Mouse (Mus musculus): Measurements from ENCODE around the gene Exoc3l2. TPM values are rescaled to one million over a fixed set of nuclear protein-coding genes. Genes with fewer than 3 reads are reported as not detected.
"Not testable (repeated sequence)": the region's sequence is repeated elsewhere in the genome, so short reads cannot be mapped to it uniquely, and the experiment has no call there.

The Exoc3l2 gene
- polyA plus RNA-seq, 1 experiment = not detected

DNA sequence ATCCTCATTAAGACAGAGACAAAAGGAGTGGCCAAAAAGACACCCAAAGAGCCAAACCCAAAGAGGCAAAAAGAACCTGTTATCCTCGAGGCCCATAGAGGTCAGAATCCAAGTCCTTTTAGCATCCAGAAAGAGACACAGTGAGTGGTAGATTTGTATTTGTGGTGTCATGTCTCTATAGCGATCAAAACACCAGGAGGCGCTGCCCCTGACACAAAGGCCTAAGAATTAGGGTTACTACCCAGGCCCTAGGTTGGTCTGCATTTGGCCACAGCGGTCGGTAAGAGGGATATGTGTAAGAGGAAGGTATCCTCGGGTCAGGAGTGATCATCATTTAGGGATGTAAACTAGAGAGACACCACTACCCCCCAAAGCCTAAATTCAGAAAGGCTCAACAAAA, 43.2 kb downstream of the Exoc3l2 start:
- TF ChIP-seq POLR2A (IDR thresholded peaks at IDR 0.05; ENCODE audit: insufficient read depth, low read depth, low read length) = no peak
- TF ChIP-seq CTCF (IDR thresholded peaks at IDR 0.05; ENCODE audit: insufficient read depth, low read depth, low read length) = no peak
- WGBS = 55% methylated on average over 6 of the region's 6 CpGs
- Histone ChIP-seq H3K4me3 (ENCODE audit: insufficient read depth, low read depth, low read length) (no peak overlapping the region), H3K27ac (ENCODE audit: insufficient read depth, low read depth, low read length) (no peak overlapping the region), H3K4me1 (ENCODE audit: control insufficient read depth, insufficient read depth, low read length) (peaks cover 21% of the 10 kb centered on the region)

DNA sequence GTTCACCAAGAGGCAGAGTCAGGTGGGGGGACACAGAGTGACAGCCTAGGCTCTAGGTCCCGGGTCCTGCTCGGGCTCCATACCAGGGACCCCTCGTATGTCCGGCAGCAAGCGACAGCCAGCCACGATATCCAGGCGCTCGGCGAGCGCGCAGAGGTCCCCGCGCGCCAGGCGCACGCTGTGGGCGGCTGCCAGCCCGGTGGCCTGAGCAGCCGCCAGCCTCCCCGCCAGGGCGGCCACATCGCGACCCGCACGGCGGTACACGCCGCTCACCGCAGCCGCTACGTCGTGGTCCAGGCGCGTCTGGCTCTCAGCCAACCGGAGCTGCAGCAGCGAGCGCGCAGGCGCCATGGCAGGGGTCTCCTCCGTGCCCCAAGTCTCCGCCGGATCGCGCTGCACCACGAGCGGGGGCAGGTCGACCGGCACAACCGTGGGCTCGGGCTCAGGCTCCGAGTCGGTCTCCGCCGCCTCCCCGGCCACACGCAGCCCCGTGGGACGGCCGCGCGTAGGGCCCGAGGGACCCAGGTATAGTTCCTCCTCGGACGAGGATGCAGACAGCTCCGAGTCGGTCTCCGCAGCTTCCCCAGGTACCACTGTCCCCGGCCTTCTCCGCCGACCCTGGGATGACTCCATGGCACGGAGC, 44.0 kb downstream of the Exoc3l2 start:
- Histone ChIP-seq H3K27ac (ENCODE audit: insufficient read depth, low read depth, low read length) (no peak overlapping the region), H3K4me3 (ENCODE audit: insufficient read depth, low read depth, low read length) (peak overlapping the region; percentile 51), H3K4me1 (ENCODE audit: control insufficient read depth, insufficient read depth, low read length) (peaks cover 21% of the 10 kb centered on the region)
- no peak for TF ChIP-seq CTCF (IDR thresholded peaks at IDR 0.05; ENCODE audit: insufficient read depth, low read depth, low read length)
- TF ChIP-seq POLR2A (IDR thresholded peaks at IDR 0.05; ENCODE audit: insufficient read depth, low read depth, low read length) = no peak
- 1% methylated on average over 71 of the region's 71 CpGs for WGBS

DNA sequence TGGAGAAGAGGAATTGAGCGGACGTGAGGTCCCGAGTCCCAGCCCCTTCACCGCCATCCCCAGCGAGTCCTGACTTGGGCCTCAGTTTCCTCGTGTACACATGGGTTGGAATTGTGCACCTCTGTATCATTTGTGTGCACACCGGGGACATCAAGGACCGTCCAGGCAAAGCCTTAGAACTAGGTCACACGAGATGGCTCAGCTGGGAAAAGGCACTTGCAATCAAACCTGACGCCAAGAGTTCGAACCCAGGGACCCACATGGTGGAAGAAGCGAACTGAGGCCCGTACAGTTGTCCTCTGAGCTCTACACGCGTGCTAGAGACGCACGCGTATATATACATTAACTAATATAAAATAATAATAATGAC, 44.5 kb downstream of the Exoc3l2 start:
- TF ChIP-seq POLR2A (IDR thresholded peaks at IDR 0.05; ENCODE audit: insufficient read depth, low read depth, low read length) (0 out of 2 replicates have a peak, but pooled peaks have one; percentile 5), CTCF (IDR thresholded peaks at IDR 0.05; ENCODE audit: insufficient read depth, low read depth, low read length) (no peak)
- peaks cover 21% of the 10 kb centered on the region for H3K4me1 ChIP-seq (ENCODE audit: control insufficient read depth, insufficient read depth, low read length)
- no peak overlapping the region for H3K27ac ChIP-seq (ENCODE audit: insufficient read depth, low read depth, low read length)
- H3K4me3 ChIP-seq (ENCODE audit: insufficient read depth, low read depth, low read length) = peak overlapping the region; percentile 51
- WGBS = 6% methylated on average over 18 of the region's 18 CpGs

DNA sequence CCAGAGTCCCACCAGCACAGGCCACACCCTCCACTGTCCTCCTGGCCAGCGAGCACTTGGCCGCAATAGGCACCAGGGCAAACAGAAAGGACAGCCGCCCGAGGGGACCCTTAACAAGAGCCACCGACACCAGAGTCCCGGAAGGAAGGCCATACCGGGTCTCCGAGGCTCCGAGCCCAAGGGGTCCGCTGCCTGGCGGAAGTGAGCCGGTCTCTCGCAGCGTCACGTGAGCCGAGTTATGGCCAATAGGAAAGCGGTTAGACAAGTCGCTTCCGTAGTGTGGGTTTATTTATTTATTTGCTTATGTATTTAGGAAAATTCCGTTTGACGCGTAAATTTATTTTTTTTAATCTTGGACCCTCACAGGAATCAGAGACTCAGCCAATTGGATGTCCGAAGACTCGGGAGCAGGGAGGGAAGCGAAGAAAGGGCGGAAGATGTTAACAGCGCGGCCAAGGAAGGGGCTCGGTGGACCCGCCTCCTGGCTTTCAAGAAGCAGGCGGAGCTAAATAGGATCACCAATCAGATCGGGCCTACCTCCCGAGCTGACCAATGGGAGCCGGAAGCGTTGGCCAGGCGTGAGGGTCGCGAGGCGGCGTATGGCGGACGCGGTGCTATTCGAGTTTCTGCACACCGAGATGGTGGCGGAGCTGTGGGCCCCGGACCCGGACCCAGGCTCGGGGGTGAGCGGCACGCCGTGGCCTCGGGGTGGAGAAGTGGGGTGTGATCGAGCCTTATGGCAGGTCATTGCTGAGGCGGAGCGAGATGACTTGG, 45.2 kb downstream of the Exoc3l2 start, which contains the start of the genes Bloc1s3 and Trappc6a:
Bloc1s3 (minus strand) TSS at position 218 of the 774 bp plus-strand sequence.
Trappc6a (plus strand) TSS at position 246 of the 774 bp plus-strand sequence.
- H3K27ac ChIP-seq (ENCODE audit: insufficient read depth, low read depth, low read length) = peak within 1 kb of the TSS; percentile 48; the same call in 1 of the 2 replicates
- peaks cover 21% of the 10 kb centered on the region for H3K4me1 ChIP-seq (ENCODE audit: control insufficient read depth, insufficient read depth, low read length)
- TF ChIP-seq CTCF (IDR thresholded peaks at IDR 0.05; ENCODE audit: insufficient read depth, low read depth, low read length) = no peak
- peak; percentile 28; the same call in 1 of the 2 replicates for TF ChIP-seq POLR2A (IDR thresholded peaks at IDR 0.05; ENCODE audit: insufficient read depth, low read depth, low read length)
- under 1% methylated on average over 56 of the region's 56 CpGs for WGBS
- H3K4me3 ChIP-seq (ENCODE audit: insufficient read depth, low read depth, low read length) = peak within 1 kb of the TSS; percentile 90

DNA sequence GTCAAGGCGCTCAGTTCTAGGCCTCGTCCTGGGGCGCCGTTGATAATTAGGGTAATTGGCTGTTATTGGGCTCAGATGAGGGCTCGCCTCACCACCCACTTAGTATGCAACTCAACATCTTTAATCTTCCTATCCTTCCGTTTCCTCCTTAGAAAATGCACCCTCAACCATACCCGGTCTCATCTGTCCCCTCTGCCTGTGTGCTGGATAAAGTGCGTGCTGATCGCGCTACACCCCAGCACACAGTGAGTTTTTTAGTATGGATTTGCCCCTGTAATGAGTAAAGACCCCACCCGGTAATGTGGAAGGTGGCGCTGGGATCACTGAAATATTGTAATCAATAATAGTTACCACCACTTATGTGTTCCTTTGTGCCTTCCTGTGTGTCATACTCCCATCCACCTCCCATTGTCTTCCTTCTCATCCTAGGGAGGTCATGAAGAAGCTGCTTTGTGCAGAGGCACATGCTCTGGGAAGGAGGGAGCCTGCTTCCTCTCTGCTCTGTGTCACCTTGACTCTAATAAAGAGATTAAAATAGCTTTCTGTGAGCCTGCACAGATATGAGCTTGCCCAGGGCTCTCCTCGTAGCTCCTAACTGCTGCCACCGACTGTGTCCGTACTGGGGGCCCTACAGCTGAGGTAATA, 45.9 kb downstream of the Exoc3l2 start:
- Histone ChIP-seq H3K27ac (ENCODE audit: insufficient read depth, low read depth, low read length) (peak overlapping the region; percentile 48; the same call in 1 of the 2 replicates), H3K4me3 (ENCODE audit: insufficient read depth, low read depth, low read length) (peak overlapping the region; percentile 90), H3K4me1 (ENCODE audit: control insufficient read depth, insufficient read depth, low read length) (peaks cover 19% of the 10 kb centered on the region)
- 5% methylated on average over 15 of the region's 15 CpGs for WGBS
- TF ChIP-seq POLR2A (IDR thresholded peaks at IDR 0.05; ENCODE audit: insufficient read depth, low read depth, low read length) (no peak), CTCF (IDR thresholded peaks at IDR 0.05; ENCODE audit: insufficient read depth, low read depth, low read length) (no peak)

DNA sequence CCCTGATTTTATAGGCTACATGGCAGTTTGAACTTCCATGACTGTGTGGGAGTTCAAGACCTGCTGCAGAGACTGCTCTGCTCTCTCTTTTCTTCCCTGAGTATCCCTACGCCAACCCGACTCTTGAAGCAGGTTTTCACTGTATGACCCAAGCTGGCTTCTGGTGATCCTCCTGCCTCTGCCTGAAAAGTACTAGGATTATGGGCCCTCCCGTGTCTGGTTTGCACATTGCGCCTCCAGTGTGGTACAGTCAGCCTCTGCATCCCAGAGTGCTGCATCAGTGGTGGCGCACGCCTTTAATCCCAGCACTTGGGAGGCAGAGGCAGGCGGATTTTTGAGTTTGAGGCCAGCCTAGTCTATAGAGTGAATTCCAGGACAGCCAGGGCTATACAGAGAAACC, 46.7 kb downstream of the Exoc3l2 start:
- H3K4me1 ChIP-seq (ENCODE audit: control insufficient read depth, insufficient read depth, low read length) = peaks cover 19% of the 10 kb centered on the region
- WGBS = 88% methylated on average over 7 of the region's 7 CpGs
- H3K27ac ChIP-seq (ENCODE audit: insufficient read depth, low read depth, low read length) = no peak overlapping the region
- H3K4me3 ChIP-seq (ENCODE audit: insufficient read depth, low read depth, low read length) = no peak overlapping the region
- TF ChIP-seq CTCF (IDR thresholded peaks at IDR 0.05; ENCODE audit: insufficient read depth, low read depth, low read length) (no peak), POLR2A (IDR thresholded peaks at IDR 0.05; ENCODE audit: insufficient read depth, low read depth, low read length) (no peak)

DNA sequence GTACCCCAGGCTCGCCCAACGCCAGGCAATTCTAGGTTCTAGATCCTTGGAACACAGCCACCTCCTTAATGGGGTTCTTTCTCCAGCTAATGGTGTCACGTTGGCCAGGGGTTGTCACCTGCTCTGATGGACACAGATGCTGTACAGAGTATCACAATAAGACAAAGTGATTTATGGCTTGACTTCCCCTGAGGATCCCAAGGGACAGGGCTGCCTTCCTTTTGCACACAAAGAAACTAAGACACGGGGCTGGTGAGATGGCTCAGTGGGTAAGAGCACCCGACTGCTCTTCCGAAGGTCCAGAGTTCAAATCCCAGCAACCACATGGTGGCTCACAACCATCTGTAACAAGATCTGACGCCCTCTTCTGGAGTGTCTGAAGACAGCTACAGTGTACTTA, 48.8 kb downstream of the Exoc3l2 start:
- H3K27ac ChIP-seq (ENCODE audit: insufficient read depth, low read depth, low read length); H3K4me3 ChIP-seq (ENCODE audit: insufficient read depth, low read depth, low read length): not testable (repeated sequence)
- peaks cover 16% of the 10 kb centered on the region for H3K4me1 ChIP-seq (ENCODE audit: control insufficient read depth, insufficient read depth, low read length)
- 89% methylated on average over 6 of the region's 7 CpGs for WGBS

DNA sequence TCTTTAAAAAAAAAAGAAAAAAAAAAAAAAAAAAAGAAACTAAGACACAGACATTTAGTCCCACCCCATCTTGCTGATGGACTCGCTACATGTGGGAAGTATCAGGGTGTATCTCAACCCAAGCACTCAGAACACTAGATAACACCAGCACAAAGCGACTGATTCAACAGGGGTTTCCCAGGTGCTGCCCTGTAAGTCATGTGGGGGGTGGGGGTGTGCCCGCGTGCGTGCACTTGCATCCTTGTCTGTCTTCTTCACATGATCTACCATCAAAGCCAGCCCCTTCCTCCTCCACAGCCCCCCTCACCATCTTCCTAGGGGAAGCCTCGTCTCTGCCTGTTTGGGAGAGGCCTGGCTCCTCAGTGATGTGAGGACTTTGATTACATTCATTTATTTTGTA, 49.2 kb downstream of the Exoc3l2 start:
- peaks cover 12% of the 10 kb centered on the region; the same call in 1 of the 2 replicates for H3K4me1 ChIP-seq (ENCODE audit: control insufficient read depth, insufficient read depth, low read length)
- no peak overlapping the region for H3K4me3 ChIP-seq (ENCODE audit: insufficient read depth, low read depth, low read length)
- WGBS = 84% methylated on average over 6 of the region's 6 CpGs
- H3K27ac ChIP-seq (ENCODE audit: insufficient read depth, low read depth, low read length) = no peak overlapping the region
- TF ChIP-seq POLR2A (IDR thresholded peaks at IDR 0.05; ENCODE audit: insufficient read depth, low read depth, low read length) (no peak), CTCF (IDR thresholded peaks at IDR 0.05; ENCODE audit: insufficient read depth, low read depth, low read length) (no peak)
